Mouse (Mus musculus): ENCODE data around the gene Klk6. TPM values are rescaled to one million over a fixed set of nuclear protein-coding genes. Genes with fewer than 3 reads are reported as not detected.
A peak's percentile ranks its signal among the peaks of the same experiment; 100 is the strongest.

The Klk6 gene
- polyA plus RNA-seq, 1 experiment = not detected

GRCm38 (mm10) chr7:43780241-43780640 is 44.1 kb upstream of the Klk6 start:
- Histone ChIP-seq H3K27me3 (ENCODE audit: control insufficient read depth, insufficient read depth, low read length) (no peaks in the 10 kb centered on the region), H3K27ac (ENCODE audit: insufficient read depth, low read length) (no peak overlapping the region), H3K4me3 (ENCODE audit: extremely low read depth, insufficient read depth, insufficient read length) (no peak overlapping the region), H3K4me1 (ENCODE audit: control insufficient read depth, insufficient read depth, insufficient read length) (peaks cover 2% of the 10 kb centered on the region), H3K36me3 (ENCODE audit: control insufficient read depth, insufficient read depth, low read length) (no peaks in the 10 kb centered on the region)
- DNase-seq (ENCODE audit: low read depth in 1 of 2, low spot score in 2 of 2) = no peak
- WGBS = 71% methylated on average over 6 of the region's 6 CpGs
- TF ChIP-seq CTCF (IDR thresholded peaks at IDR 0.05; ENCODE audit: extremely low read depth, insufficient read depth, insufficient read length, insufficient replicate concordance) (no peak), POLR2A (IDR thresholded peaks at IDR 0.05; ENCODE audit: low read depth, low read length) (no peak)

GRCm38 (mm10) chr7:43780746-43781145 is 43.6 kb upstream of the Klk6 start, which contains the start of gene Klk10:
Klk10 (plus strand) TSS chr7:43781035.
- WGBS = 44% methylated on average over 5 of the region's 5 CpGs

GRCm38 (mm10) chr7:43781541-43781940 is 42.8 kb upstream of the Klk6 start:
- WGBS = 93% methylated on average over 11 of the region's 11 CpGs
- DNase-seq (ENCODE audit: low read depth in 1 of 2, low spot score in 2 of 2) = no peak
- Histone ChIP-seq H3K4me1 (ENCODE audit: control insufficient read depth, insufficient read depth, insufficient read length) (peaks cover 2% of the 10 kb centered on the region), H3K36me3 (ENCODE audit: control insufficient read depth, insufficient read depth, low read length) (no peaks in the 10 kb centered on the region), H3K27ac (ENCODE audit: insufficient read depth, low read length) (no peak overlapping the region), H3K27me3 (ENCODE audit: control insufficient read depth, insufficient read depth, low read length) (no peaks in the 10 kb centered on the region), H3K4me3 (ENCODE audit: extremely low read depth, insufficient read depth, insufficient read length) (no peak overlapping the region)
- TF ChIP-seq CTCF (IDR thresholded peaks at IDR 0.05; ENCODE audit: extremely low read depth, insufficient read depth, insufficient read length, insufficient replicate concordance) (no peak), POLR2A (IDR thresholded peaks at IDR 0.05; ENCODE audit: low read depth, low read length) (no peak)

More at GRCm38 (mm10) chr7:43780746-43781145, 43.6 kb upstream of the Klk6 start, which contains the start of gene Klk10:
- no peaks in the 10 kb centered on the region for H3K27me3 ChIP-seq (ENCODE audit: control insufficient read depth, insufficient read depth, low read length)
- no peak within 1 kb of the TSS for H3K4me3 ChIP-seq (ENCODE audit: extremely low read depth, insufficient read depth, insufficient read length)
- peaks cover 2% of the 10 kb centered on the region for H3K4me1 ChIP-seq (ENCODE audit: control insufficient read depth, insufficient read depth, insufficient read length)
- H3K27ac ChIP-seq (ENCODE audit: insufficient read depth, low read length) = no peak within 1 kb of the TSS
- DNase-seq (ENCODE audit: low read depth in 1 of 2, low spot score in 2 of 2) = no peak
- no peaks in the 10 kb centered on the region for H3K36me3 ChIP-seq (ENCODE audit: control insufficient read depth, insufficient read depth, low read length)
- TF ChIP-seq CTCF (IDR thresholded peaks at IDR 0.05; ENCODE audit: extremely low read depth, insufficient read depth, insufficient read length, insufficient replicate concordance) (no peak), POLR2A (IDR thresholded peaks at IDR 0.05; ENCODE audit: low read depth, low read length) (no peak)

- H3K4me3 ChIP-seq (ENCODE audit: extremely low read depth, insufficient read depth, insufficient read length) = peak overlapping the region; percentile 35; the same call in 1 of the 2 replicates
- peaks cover 2% of the 10 kb centered on the region for H3K4me1 ChIP-seq (ENCODE audit: control insufficient read depth, insufficient read depth, insufficient read length)
- H3K27me3 ChIP-seq (ENCODE audit: control insufficient read depth, insufficient read depth, low read length) = no peaks in the 10 kb centered on the region
- DNase-seq (ENCODE audit: low read depth in 1 of 2, low spot score in 2 of 2) = peak in 1 of 2 experiments; percentile 53
- no peak overlapping the region for H3K27ac ChIP-seq (ENCODE audit: insufficient read depth, low read length)
- TF ChIP-seq CTCF (IDR thresholded peaks at IDR 0.05; ENCODE audit: extremely low read depth, insufficient read depth, insufficient read length, insufficient replicate concordance) (peak; percentile 53; the same call in 1 of the 2 replicates), POLR2A (IDR thresholded peaks at IDR 0.05; ENCODE audit: low read depth, low read length) (no peak)
- WGBS = 10% methylated on average over 36 of the region's 36 CpGs
- H3K36me3 ChIP-seq (ENCODE audit: control insufficient read depth, insufficient read depth, low read length) = no peaks in the 10 kb centered on the region
Measured at GRCm38 (mm10) chr7:43782275-43783265, 41.7 kb upstream of the Klk6 start.

GRCm38 (mm10) chr7:43785286-43785685 is 39.0 kb upstream of the Klk6 start:
- Histone ChIP-seq H3K4me1 (ENCODE audit: control insufficient read depth, insufficient read depth, insufficient read length) (peaks cover 2% of the 10 kb centered on the region), H3K27me3 (ENCODE audit: control insufficient read depth, insufficient read depth, low read length) (no peaks in the 10 kb centered on the region), H3K4me3 (ENCODE audit: extremely low read depth, insufficient read depth, insufficient read length) (no peak overlapping the region), H3K27ac (ENCODE audit: insufficient read depth, low read length) (no peak overlapping the region), H3K36me3 (ENCODE audit: control insufficient read depth, insufficient read depth, low read length) (no peaks in the 10 kb centered on the region)
- no peak for DNase-seq (ENCODE audit: low read depth in 1 of 2, low spot score in 2 of 2)
- WGBS = 81% methylated on average over 1 of the region's 1 CpGs
- no peak for TF ChIP-seq POLR2A (IDR thresholded peaks at IDR 0.05; ENCODE audit: low read depth, low read length)
- no peak for TF ChIP-seq CTCF (IDR thresholded peaks at IDR 0.05; ENCODE audit: extremely low read depth, insufficient read depth, insufficient read length, insufficient replicate concordance)

- no peaks in the 10 kb centered on the region for H3K27me3 ChIP-seq (ENCODE audit: control insufficient read depth, insufficient read depth, low read length)
- DNase-seq (ENCODE audit: low read depth in 1 of 2, low spot score in 2 of 2) = no peak
- H3K27ac ChIP-seq (ENCODE audit: insufficient read depth, low read length) = no peak overlapping the region
- H3K4me1 ChIP-seq (ENCODE audit: control insufficient read depth, insufficient read depth, insufficient read length) = no peaks in the 10 kb centered on the region
- no peaks in the 10 kb centered on the region for H3K36me3 ChIP-seq (ENCODE audit: control insufficient read depth, insufficient read depth, low read length)
- no peak overlapping the region for H3K4me3 ChIP-seq (ENCODE audit: extremely low read depth, insufficient read depth, insufficient read length)
- TF ChIP-seq CTCF (IDR thresholded peaks at IDR 0.05; ENCODE audit: extremely low read depth, insufficient read depth, insufficient read length, insufficient replicate concordance) = no peak
- TF ChIP-seq POLR2A (IDR thresholded peaks at IDR 0.05; ENCODE audit: low read depth, low read length) = no peak
- 77% methylated on average over 3 of the region's 3 CpGs for WGBS
Measured at GRCm38 (mm10) chr7:43788096-43788495, 36.2 kb upstream of the Klk6 start.

Data from spleen, adult 2 months (tissue).